In the genomic region with DNA sequence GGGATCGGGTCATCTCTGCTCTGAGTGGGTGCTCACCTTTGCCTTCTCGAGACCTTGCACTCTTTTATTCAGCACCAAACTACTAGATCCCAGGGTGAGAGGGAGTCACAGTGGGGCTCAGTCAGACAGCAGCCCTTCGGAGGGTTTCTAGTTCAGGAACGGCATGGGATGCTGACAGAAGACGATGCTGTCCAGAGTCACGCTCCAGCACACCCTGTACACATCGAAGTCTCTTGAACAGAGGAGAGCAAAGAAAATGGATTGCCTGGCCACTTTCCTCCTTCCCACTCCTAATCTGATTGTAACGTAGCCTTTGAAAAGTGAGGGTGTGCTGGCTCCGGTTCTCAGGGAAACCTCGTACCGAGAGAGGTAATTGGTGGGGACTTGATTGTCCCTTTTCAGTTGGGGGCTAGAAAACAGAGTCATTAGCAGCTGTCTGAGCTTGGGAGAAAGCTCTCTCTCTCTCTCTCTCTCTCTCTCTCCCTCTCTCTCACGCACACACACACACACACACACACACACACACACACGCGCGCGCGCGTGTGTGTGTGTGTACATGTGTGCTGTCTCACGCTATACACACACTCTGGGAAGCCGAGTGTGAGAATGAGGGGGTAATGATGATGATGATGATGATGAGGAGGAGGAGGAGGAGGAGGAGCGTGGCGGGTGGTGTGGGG, we compare ENCODE assay signal across 11 mouse cellular contexts.
DNase-seq lines count a peak whose midpoint lies in the region; ATAC-seq and TF ChIP-seq lines count a peak whose summit lies in the region.
"Had no signal": no experiment of that assay in that cellular context is flagged by ENCODE, and none has a peak within 500 bp of the region (broad histone marks: within the 10 kb centered on the region; RNA-seq: fewer than 3 reads in every experiment).

No protein-coding gene starts in this region.

- no peaks in the 10 kb centered on the region for H3K4me1 ChIP-seq in lung, embryonic 14.5 days (ENCODE audit: insufficient read depth)
- H3K4me1 ChIP-seq in forebrain, embryonic 14.5 days (ENCODE audit: control insufficient read depth, insufficient read depth, low read length) = peaks cover 21% of the 10 kb centered on the region
- peaks cover 31% of the 10 kb centered on the region for H3K4me1 ChIP-seq in hindbrain, embryonic 15.5 days (replicated peaks)
- H3K4me1 ChIP-seq in midbrain, postnatal 0 days (ENCODE audit: insufficient read depth, low read length) = peaks cover 14% of the 10 kb centered on the region
- H3K4me1 ChIP-seq in limb, embryonic 10.5 days = peaks cover 29% of the 10 kb centered on the region

- 48% methylated on average over 22 of the region's 22 CpGs for WGBS in lung, embryonic 14.5 days
- WGBS in forebrain, embryonic 14.5 days = 32% methylated on average over 22 of the region's 22 CpGs
- WGBS in hindbrain, embryonic 15.5 days = 52% methylated on average over 22 of the region's 22 CpGs
- 32% methylated on average over 22 of the region's 22 CpGs for WGBS in midbrain, postnatal 0 days
- WGBS in limb, embryonic 10.5 days = 58% methylated on average over 22 of the region's 22 CpGs

- no peaks in the 10 kb centered on the region for H3K9me3 ChIP-seq in lung, embryonic 14.5 days (ENCODE audit: low read depth, low read length)
- H3K9me3 ChIP-seq in forebrain, embryonic 14.5 days (replicated peaks; ENCODE audit: control insufficient read depth, low read length) = no peaks in the 10 kb centered on the region
- no peaks in the 10 kb centered on the region for H3K9me3 ChIP-seq in hindbrain, embryonic 15.5 days
- H3K9me3 ChIP-seq in midbrain, postnatal 0 days (ENCODE audit: low read length) = no peaks in the 10 kb centered on the region
- H3K9me3 ChIP-seq in limb, embryonic 10.5 days (replicated peaks) = no peaks in the 10 kb centered on the region

- TF ChIP-seq CTCF in lung, embryonic 14.5 days (IDR thresholded peaks at IDR 0.05; ENCODE audit: low read depth) = no peak
- TF ChIP-seq CTCF in midbrain, postnatal 0 days (IDR thresholded peaks at IDR 0.05) = no peak

- H3K9ac ChIP-seq in lung, embryonic 14.5 days = no peak overlapping the region
- no peak overlapping the region for H3K9ac ChIP-seq in forebrain, embryonic 14.5 days (ENCODE audit: low read length)
- no peak overlapping the region for H3K9ac ChIP-seq in hindbrain, embryonic 15.5 days
- H3K9ac ChIP-seq in midbrain, postnatal 0 days (replicated peaks; ENCODE audit: low read length, poor library complexity, severe bottlenecking) = no peak overlapping the region

- no peak overlapping the region for H3K27ac ChIP-seq in lung, embryonic 14.5 days (ENCODE audit: low read depth)
- H3K27ac ChIP-seq in forebrain, embryonic 14.5 days (ENCODE audit: low read depth, low read length) = peak overlapping the region; percentile 61
- H3K27ac ChIP-seq in hindbrain, embryonic 15.5 days (replicated peaks) = no peak overlapping the region; the same call in 1 of the 2 replicates
- H3K27ac ChIP-seq in midbrain, postnatal 0 days (ENCODE audit: low read depth, low read length) = no peak overlapping the region
- no peak overlapping the region for H3K27ac ChIP-seq in limb, embryonic 10.5 days

- no peaks in the 10 kb centered on the region for H3K27me3 ChIP-seq in lung, embryonic 14.5 days (ENCODE audit: insufficient read depth, low read length)
- no peaks in the 10 kb centered on the region for H3K27me3 ChIP-seq in forebrain, embryonic 14.5 days (replicated peaks; ENCODE audit: control insufficient read depth, insufficient read depth, low read length)
- no peaks in the 10 kb centered on the region for H3K27me3 ChIP-seq in hindbrain, embryonic 15.5 days
- H3K27me3 ChIP-seq in midbrain, postnatal 0 days (ENCODE audit: insufficient read depth, low read length) = no peaks in the 10 kb centered on the region
- peaks cover 7% of the 10 kb centered on the region; the same call in 1 of the 2 replicates for H3K27me3 ChIP-seq in limb, embryonic 10.5 days (ENCODE audit: low read depth, poor library complexity, severe bottlenecking)

- no peaks in the 10 kb centered on the region for H3K36me3 ChIP-seq in lung, embryonic 14.5 days (ENCODE audit: insufficient read depth)
- H3K36me3 ChIP-seq in forebrain, embryonic 14.5 days (ENCODE audit: control insufficient read depth, insufficient read depth, low read length) = no peaks in the 10 kb centered on the region
- H3K36me3 ChIP-seq in hindbrain, embryonic 15.5 days = no peaks in the 10 kb centered on the region
- no peaks in the 10 kb centered on the region for H3K36me3 ChIP-seq in midbrain, postnatal 0 days (ENCODE audit: insufficient read depth, low read length)
- no peaks in the 10 kb centered on the region for H3K36me3 ChIP-seq in limb, embryonic 10.5 days

- no peak overlapping the region for H3K4me3 ChIP-seq in lung, embryonic 14.5 days (ENCODE audit: low read depth, low read length)
- no peak overlapping the region for H3K4me3 ChIP-seq in forebrain, embryonic 14.5 days (ENCODE audit: low read depth, low read length)
- no peak overlapping the region for H3K4me3 ChIP-seq in hindbrain, embryonic 15.5 days
- H3K4me3 ChIP-seq in midbrain, postnatal 0 days (ENCODE audit: low read depth, low read length) = no peak overlapping the region
- H3K4me3 ChIP-seq in limb, embryonic 10.5 days = no peak overlapping the region

- peak; percentile 33; the same call in 1 of the 2 replicates for ATAC-seq in lung, embryonic 14.5 days (ENCODE audit: insufficient read depth)
- peak; percentile 57; the same call in 1 of the 2 replicates for ATAC-seq in forebrain, embryonic 14.5 days
- ATAC-seq in hindbrain, embryonic 15.5 days (ENCODE audit: low FRiP score, low read depth) = peak; percentile 17; the same call in 1 of the 2 replicates
- ATAC-seq in midbrain, postnatal 0 days (ENCODE audit: low FRiP score) = 0 out of 2 replicates have a peak, but pooled peaks have one; percentile 9
- ATAC-seq: activated CD4-positive, CD25-positive, alpha-beta regulatory T cell, adult 4 months had no signal

- no peak overlapping the region for H3K4me2 ChIP-seq in lung, embryonic 14.5 days
- peak overlapping the region; percentile 28 for H3K4me2 ChIP-seq in forebrain, embryonic 14.5 days (ENCODE audit: low read length)
- H3K4me2 ChIP-seq in hindbrain, embryonic 15.5 days = peak overlapping the region; percentile 26
- no peak overlapping the region for H3K4me2 ChIP-seq in midbrain, postnatal 0 days (ENCODE audit: low read depth, low read length, poor library complexity, severe bottlenecking)

- DNase-seq in lung, embryonic 14.5 days = no peak
- DNase-seq in lung, adult 18-20 months = no peak
- DNase-seq in forebrain, embryonic 14.5 days (ENCODE audit: low spot score) = peak; percentile 50
- no peak for DNase-seq in midbrain, postnatal 0 days (ENCODE audit: low spot score)
- no peak for DNase-seq in adrenal gland, postnatal 36 days
- DNase-seq in spleen, postnatal 4 days (ENCODE audit: low spot score in 2 of 2) = no peak
- no peak for DNase-seq in limb, embryonic 10.5 days (ENCODE audit: low spot score)
- DNase-seq: cerebellum, adult 18-20 months; spleen, adult 18-20 months had no signal

Comparison
In these comparisons a context has a peak if more than half of its experiments do, and no peak if none do; other contexts are left out.
1. H3K4me2 ChIP-seq: peak in forebrain, embryonic 14.5 days (single experiment) and hindbrain, embryonic 15.5 days (single experiment); none in lung, embryonic 14.5 days (single experiment) and midbrain, postnatal 0 days (single experiment).
2. Peak in every context shown above with its lines, with median percentiles within 50 percentile points of each other: ATAC-seq.